Mouse (Mus musculus) heart, postnatal 0 days (tissue): ENCODE results near the gene Entpd5.

Experiments used
- CTCF ChIP-seq: IDR thresholded peaks from 2 replicates; pipeline ENCODE4 v1.5.1; 2016; ENCODE audit warnings: antibody characterized with exemption, control low read depth, low read depth
- EP300 ChIP-seq: IDR thresholded peaks from 2 replicates; pipeline ENCODE4 v1.6.1; 2016; ENCODE audit warnings: antibody characterized with exemption, low read depth

- no peak for TF ChIP-seq CTCF
- peak; percentile 83 for TF ChIP-seq EP300
These were observed 42.2 kb upstream of the Entpd5 start, which contains the start of the genes Aldh6a1 and Lin52 for GRCm38 (mm10) chr12:84450718-84451646.
